Mouse (Mus musculus) olfactory bulb, adult 2 months (tissue): Measurements from ENCODE around the gene Siva1. TPM values are rescaled to one million over a fixed set of nuclear protein-coding genes. Genes with fewer than 3 reads are reported as not detected.
A peak's percentile ranks its signal among the peaks of the same experiment; 100 is the strongest.

ENCODE experiments used
- H3K27ac ChIP-seq: fragments of 200-500 bp; 2 replicates; pipeline ENCODE4 v1.5.1; 2012; ENCODE audit warnings: low read depth, low read length; ENCODE audit not compliant: insufficient read depth
- H3K4me1 ChIP-seq: fragments of 200-500 bp; 2 replicates; pipeline ENCODE4 v1.6.1; 2012; ENCODE audit warnings: low read length; ENCODE audit not compliant: control insufficient read depth, insufficient read depth
- H3K4me3 ChIP-seq: fragments of 200-500 bp; 2 replicates; pipeline ENCODE4 v1.5.1; 2012; ENCODE audit warnings: mild to moderate bottlenecking, low read depth, low read length, moderate library complexity; ENCODE audit not compliant: insufficient read depth
- CTCF ChIP-seq: fragments of 200-500 bp; IDR thresholded peaks from 2 replicates; pipeline ENCODE4 v1.5.1; 2012; ENCODE audit warnings: low read depth, mild to moderate bottlenecking, low read length, moderate library complexity; ENCODE audit not compliant: insufficient read depth
- POLR2A ChIP-seq: fragments of 200-500 bp; IDR thresholded peaks from 2 replicates; pipeline ENCODE4 v1.6.1; 2012; ENCODE audit warnings: mild to moderate bottlenecking, low read depth, low read length, moderate library complexity; ENCODE audit not compliant: insufficient read depth
- WGBS: fragments of 180-500 bp; shearing (Covaris S2); methylation state at CpG from one replicate; pipeline ENCODE4 v1.1.7; 2018; 5-methylcytosine and 5-hydroxymethylcytosine counted together
- polyA plus RNA-seq: library from polyadenylated mRNA; stranded (reverse); fragments of >200 nt; gene quantifications from 2 replicates; pipeline ENCODE4 v1.2.4, GENCODE M21; 2012; ENCODE audit warnings: low replicate concordance; ENCODE audit not compliant: missing spikeins, insufficient read depth, insufficient read length

Gene Siva1
- polyA plus RNA-seq, 1 experiment = not detected

DNA sequence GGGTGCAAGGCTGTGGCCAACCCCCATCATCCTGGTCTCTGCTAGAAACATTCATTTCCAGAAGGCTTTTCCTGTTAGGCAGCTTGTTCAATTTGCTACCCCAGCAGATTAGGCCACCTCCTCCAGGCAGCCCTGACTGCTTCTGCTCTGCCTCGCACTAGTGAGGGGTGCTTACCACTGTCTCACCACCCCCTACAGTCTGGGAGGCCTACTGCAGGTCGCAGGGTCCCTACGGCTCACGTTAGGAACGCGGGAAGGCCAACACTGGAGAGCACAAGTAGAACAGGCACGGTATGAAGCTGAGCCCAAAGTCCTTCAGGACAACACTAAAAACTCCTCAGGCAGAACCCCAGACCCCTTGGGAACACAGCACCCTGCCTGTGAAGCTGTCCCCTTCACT is 27.4 kb downstream of the Siva1 start:
- H3K4me3 ChIP-seq = no peak overlapping the region
- TF ChIP-seq CTCF (no peak), POLR2A (no peak)
- WGBS = 82% methylated on average over 7 of the region's 7 CpGs
- H3K4me1 ChIP-seq = peaks cover 57% of the 10 kb centered on the region
- H3K27ac ChIP-seq = no peak overlapping the region

DNA sequence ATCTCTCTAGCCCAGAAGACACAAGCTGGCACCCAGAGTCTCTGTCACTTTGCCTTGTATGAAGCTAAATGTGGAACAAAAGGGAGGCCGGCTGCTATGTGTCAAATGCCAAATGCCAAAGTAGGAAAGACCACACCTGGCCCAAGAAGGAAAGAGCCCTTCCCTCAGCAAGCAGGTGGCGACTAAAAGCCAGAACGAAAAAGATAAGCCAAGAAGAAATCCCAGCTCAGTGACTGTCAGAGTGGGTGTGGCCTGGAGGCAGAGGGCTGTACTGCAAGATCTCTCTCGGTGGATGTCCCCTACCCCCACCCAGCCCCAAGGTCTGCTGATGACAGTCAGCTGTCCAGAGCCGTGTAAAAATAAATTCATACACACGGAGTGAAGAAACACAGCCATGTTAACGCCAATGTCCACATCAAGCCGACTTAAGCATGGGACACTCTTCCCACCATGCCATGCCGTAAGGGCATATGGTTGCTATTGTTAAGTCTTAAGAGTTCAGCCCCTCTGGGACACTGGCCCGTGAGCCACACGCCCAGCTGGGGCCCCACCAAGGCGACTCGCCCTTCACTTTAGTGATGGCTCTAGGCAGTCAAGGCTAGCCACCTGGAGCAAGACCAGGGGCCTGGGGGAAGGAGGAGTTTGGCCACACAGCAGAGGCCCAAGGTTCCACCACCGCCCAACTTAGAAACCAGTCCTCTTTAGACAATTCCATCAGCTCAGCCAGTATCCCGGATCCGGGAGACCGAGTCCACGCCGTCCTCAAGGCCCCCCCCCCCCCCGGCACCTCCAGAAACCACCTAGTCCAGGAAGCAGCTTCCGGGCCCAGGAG is 28.5 kb downstream of the Siva1 start:
- TF ChIP-seq CTCF (no peak), POLR2A (no peak)
- WGBS = 4% methylated on average over 21 of the region's 21 CpGs
- Histone ChIP-seq H3K27ac (no peak overlapping the region), H3K4me3 (peak overlapping the region; percentile 99), H3K4me1 (peaks cover 48% of the 10 kb centered on the region)

- TF ChIP-seq CTCF = no peak
- WGBS = 6% methylated on average over 68 of the region's 68 CpGs
- H3K4me3 ChIP-seq = peak overlapping the region; percentile 99
- peak overlapping the region; percentile 63 for H3K27ac ChIP-seq
- peaks cover 48% of the 10 kb centered on the region for H3K4me1 ChIP-seq
These were observed 29.2 kb downstream of the Siva1 start for GRCm38 (mm10) chr12:112673576-112674091.

DNA sequence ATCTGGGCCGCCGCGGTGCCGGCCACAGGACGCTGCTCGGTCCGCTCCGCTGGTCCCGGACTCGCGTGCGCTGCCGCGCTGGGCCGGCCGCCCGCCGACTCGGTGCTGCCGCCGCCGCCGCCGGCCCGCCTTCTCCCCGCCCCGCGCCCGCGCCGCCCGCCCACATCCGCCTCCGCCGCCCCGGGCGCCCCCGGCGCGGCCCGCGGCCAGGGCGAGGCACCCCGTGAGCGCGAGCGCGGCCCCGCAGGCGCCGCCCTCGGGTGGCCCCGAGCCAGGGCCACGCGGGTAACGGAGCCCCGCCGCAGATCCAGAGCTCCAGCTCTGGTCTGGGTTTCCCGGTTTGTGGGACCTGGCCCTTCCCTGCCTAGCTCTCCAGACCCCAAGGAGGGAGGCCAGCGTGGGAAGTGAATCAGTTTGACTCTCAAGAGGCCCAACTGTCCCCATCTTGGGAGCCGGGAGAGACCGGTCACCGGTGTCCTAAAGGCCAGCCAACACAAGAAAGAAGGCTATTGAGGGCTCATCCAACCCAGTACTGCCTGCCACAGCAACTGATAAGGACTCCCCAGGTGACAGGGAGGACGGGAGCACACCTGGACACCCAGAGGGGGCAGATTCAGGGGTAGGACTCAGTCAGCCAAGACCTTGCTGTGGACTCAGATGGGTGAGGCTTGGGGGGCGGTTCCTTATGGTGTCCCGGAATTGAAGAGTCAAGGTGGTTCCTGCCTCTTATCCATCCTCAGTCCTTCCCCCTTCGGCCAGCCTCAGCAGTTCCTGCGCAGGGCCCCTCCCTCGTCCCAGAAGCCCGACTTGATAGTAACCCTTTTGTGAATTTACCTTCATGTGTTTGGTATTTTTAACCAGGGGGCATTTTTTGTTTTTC is 29.9 kb downstream of the Siva1 start, which contains the start of gene Akt1:
TSS of gene Akt1 (minus strand) at position 753 of the 880 bp plus-strand sequence.
- H3K27ac ChIP-seq = peak within 1 kb of the TSS; percentile 63
- H3K4me3 ChIP-seq = peak within 1 kb of the TSS; percentile 99
- H3K4me1 ChIP-seq = peaks cover 53% of the 10 kb centered on the region
- no peak for TF ChIP-seq CTCF
- no peak for TF ChIP-seq POLR2A
- WGBS = 16% methylated on average over 70 of the region's 70 CpGs

DNA sequence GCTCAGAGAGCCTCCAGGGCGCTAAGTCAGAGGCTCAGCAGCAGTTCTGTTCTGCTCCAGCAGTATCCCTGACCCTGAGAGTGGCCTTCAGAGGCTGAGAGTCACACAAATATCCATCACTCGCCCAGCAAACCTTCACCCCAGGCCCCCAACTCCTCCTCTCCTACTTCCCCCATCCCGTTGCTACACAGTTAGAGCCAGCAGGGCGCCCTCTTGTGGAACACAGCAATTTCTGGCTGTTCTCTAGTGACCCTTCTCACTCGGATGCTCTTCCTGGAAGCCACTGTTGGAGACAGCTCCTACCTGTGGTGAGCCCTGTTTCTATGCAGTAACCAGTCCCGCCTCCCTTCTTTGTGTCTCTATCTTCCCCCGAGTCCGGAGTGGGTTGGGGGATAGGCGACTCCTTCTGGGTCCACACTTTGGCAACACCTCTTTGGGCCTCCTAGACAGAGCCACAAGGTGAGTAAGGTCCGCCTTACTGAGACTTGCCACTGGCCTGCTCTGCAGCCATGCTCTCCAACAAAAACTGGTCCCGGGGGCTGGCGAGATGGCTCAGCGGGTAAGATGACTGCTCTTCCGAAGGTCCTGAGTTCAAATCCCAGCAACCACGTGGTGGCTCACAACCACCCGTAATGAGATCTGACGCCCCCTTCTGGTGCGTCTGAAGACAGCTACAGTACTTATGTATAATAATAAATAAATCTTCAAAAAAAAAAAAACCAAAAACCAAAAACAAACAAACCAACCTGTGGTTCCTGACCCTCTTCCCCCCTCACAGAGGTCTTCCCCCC is 31.0 kb downstream of the Siva1 start:
- Histone ChIP-seq H3K4me1 (peaks cover 58% of the 10 kb centered on the region), H3K27ac (no peak overlapping the region), H3K4me3 (no peak overlapping the region)
- TF ChIP-seq POLR2A (no peak), CTCF (peak; percentile 26; the same call in 1 of the 2 replicates)
- 19% methylated on average over 18 of the region's 18 CpGs for WGBS

DNA sequence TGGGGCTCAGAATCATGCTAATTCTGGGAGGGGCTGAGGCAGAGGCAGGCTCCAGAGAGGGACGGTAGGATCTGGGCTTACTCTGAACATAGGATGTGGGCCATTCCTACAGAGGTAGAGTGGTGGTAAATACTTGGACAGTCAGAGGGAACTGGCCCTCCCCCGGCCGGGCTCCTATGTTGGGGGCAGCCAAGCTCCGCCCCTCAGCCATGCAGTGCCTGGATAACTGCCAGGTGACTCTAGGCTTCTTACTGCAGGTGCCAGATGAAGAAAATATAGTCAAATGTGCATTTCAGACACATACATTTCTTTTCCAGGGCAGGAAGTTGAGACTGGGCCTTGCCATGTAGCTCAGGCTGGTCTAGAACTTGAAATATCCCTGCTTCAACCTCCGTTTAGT is 32.6 kb downstream of the Siva1 start:
- WGBS = 56% methylated on average over 5 of the region's 5 CpGs
- no peak overlapping the region for H3K27ac ChIP-seq
- no peak for TF ChIP-seq POLR2A
- H3K4me3 ChIP-seq = no peak overlapping the region
- H3K4me1 ChIP-seq = peaks cover 49% of the 10 kb centered on the region

DNA sequence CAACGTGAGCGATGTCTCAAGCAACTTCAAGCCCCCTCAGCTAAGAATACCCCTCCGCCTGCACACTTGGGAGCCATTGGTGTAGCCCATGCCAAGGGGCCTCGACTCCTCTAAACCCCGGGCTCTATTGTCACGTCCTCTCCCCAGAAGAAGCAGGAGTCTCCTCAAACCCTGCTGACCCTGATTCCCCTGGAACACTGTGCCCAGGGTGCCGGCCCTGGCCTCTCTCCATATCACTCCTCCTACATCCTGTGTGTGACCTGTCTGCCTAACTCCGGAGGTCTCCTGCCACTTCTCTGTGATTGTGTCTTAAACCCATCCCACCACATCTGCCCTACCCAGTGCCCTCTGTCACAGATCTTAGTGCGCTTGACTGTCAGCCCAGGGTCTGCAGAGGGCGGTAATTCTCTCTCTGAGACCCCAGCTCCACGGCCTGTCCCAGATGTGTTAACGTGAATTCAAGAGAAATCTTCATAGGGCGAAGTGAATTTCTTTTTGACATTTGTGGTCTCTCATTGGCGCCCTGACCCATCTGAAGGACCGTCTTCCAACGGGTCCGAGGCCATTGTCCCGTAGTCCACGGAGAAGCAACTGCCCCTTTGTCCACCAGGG is 33.6 kb downstream of the Siva1 start:
- 49% methylated on average over 19 of the region's 19 CpGs for WGBS
- Histone ChIP-seq H3K27ac (no peak overlapping the region), H3K4me3 (peak overlapping the region; percentile 50), H3K4me1 (peaks cover 48% of the 10 kb centered on the region)
- TF ChIP-seq CTCF (no peak), POLR2A (no peak)

DNA sequence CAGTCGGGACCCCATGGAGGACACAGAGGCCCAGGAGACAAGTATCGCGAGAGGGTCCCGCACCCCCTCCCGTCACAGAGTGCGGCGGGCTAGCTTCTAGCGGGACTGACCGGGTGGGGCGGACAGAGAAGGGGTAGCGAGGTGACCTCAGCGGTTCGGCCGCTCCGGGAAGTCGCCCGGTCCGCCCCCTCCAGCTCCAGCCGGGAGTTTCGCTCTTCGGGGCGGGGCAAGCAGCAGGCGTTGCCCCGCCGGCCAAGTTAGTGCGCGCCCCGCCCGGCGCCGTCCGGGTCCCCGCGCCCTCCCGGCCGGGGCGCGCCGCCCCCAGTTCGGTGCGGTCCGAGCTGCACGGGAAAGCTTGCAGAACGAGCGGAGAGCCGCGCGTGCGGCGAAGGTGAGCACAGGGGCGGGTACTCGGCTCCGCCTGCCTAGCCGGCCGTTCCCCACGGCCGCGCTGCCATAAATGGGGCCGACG is 34.1 kb downstream of the Siva1 start, which contains the start of gene Zbtb42:
TSS of gene Zbtb42 (plus strand) at position 274 of the 472 bp plus-strand sequence.
- peaks cover 51% of the 10 kb centered on the region for H3K4me1 ChIP-seq
- H3K4me3 ChIP-seq = peak within 1 kb of the TSS; percentile 50
- H3K27ac ChIP-seq = no peak within 1 kb of the TSS
- TF ChIP-seq CTCF = no peak
- no peak for TF ChIP-seq POLR2A
- WGBS = 1% methylated on average over 60 of the region's 60 CpGs
